17 mouse cellular contexts compared by ENCODE assay signal in the genomic region with DNA sequence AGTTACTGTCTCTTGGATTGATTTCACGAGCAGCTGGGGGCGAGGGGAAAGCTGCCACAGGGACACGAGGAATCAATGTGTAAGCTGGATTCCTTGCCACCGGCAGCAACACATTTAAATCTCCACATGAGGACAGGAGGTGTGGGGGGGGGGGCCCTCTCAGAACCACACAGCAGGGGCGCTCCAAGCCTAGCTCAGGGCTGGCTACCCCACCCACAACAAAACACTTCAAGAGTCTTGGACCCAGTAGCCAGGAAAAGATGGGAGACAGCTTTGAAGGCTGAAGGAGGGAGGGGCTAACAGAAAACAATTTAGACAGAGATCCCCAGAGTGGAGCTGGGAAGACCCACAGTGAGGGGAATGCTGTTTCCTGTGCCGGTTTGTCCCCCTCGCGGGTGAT. TPM values are rescaled to one million over a fixed set of nuclear protein-coding genes. Genes with fewer than 3 reads are reported as not detected.
DNase-seq lines count a peak whose midpoint lies in the region; ATAC-seq and TF ChIP-seq lines count a peak whose summit lies in the region.
"Had no signal": no experiment of that assay in that cellular context is flagged by ENCODE, and none has a peak within 500 bp of the region (broad histone marks: within the 10 kb centered on the region; RNA-seq: fewer than 3 reads in every experiment).

No protein-coding gene starts in this region.

- H3K9ac ChIP-seq in kidney, embryonic 16.5 days (replicated peaks; ENCODE audit: low read length) = peak overlapping the region; percentile 24
- peak overlapping the region; percentile 1; the same call in 1 of the 2 replicates for H3K9ac ChIP-seq in ES-E14 (ENCODE audit: insufficient read depth, low read depth, low read length, poor library complexity, severe bottlenecking)
- no peak overlapping the region for H3K9ac ChIP-seq in forebrain, embryonic 16.5 days (replicated peaks; ENCODE audit: low read depth, low read length)
- H3K9ac ChIP-seq: liver, embryonic 14.5 days had no signal

- WGBS in kidney, embryonic 16.5 days = 5% methylated on average over 8 of the region's 8 CpGs
- 7% methylated on average over 8 of the region's 8 CpGs for WGBS in forebrain, embryonic 16.5 days

- DNase-seq in kidney, adult 18-20 months = no peak
- DNase-seq in 3134 (ENCODE audit: extremely low read depth, insufficient read length, low spot score) (peak; percentile 44), ES-E14 (ENCODE audit: low read depth, low spot score) (no peak)
- DNase-seq in urinary bladder, postnatal 25 days (ENCODE audit: low spot score) = no peak
- DNase-seq in gastrocnemius, adult 8-10 months (ENCODE audit: low spot score in 2 of 2) = no peak
- DNase-seq in gastrocnemius, adult 18-20 months (ENCODE audit: low spot score) = no peak
- DNase-seq: cerebellum, adult 8-10 months; right cerebral cortex, postnatal 25 days; thymus, adult 18-20 months had no signal

- H3K36me3 ChIP-seq in kidney, embryonic 16.5 days (ENCODE audit: insufficient read depth, low read length) = no peaks in the 10 kb centered on the region
- H3K36me3 ChIP-seq in ES-E14 (ENCODE audit: control insufficient read depth, insufficient read depth, low read length, poor library complexity, severe bottlenecking) = peaks cover 31% of the 10 kb centered on the region
- no peaks in the 10 kb centered on the region for H3K36me3 ChIP-seq in forebrain, embryonic 16.5 days (ENCODE audit: control insufficient read depth, insufficient read depth)

- ATAC-seq in kidney, embryonic 16.5 days (ENCODE audit: low FRiP score, low TSS enrichment) = peak; percentile 3; the same call in 1 of the 2 replicates
- peak; percentile 29; the same call in 1 of the 2 replicates for ATAC-seq in forebrain, embryonic 16.5 days

- peaks cover 48% of the 10 kb centered on the region for H3K4me1 ChIP-seq in kidney, embryonic 16.5 days (ENCODE audit: insufficient read depth, low read length)
- H3K4me1 ChIP-seq in ES-E14 (ENCODE audit: control insufficient read depth in 2 of 2, insufficient read depth in 2 of 2, low read length in 2 of 2, poor library complexity in 1 of 2) = peaks cover 5 to 28% of the 10 kb centered on the region in 2 experiments
- H3K4me1 ChIP-seq in forebrain, embryonic 16.5 days (replicated peaks; ENCODE audit: control insufficient read depth, insufficient read depth, low read length) = peaks cover 12% of the 10 kb centered on the region

- no peaks in the 10 kb centered on the region for H3K9me3 ChIP-seq in kidney, embryonic 16.5 days (ENCODE audit: low read length)
- no peaks in the 10 kb centered on the region for H3K9me3 ChIP-seq in ES-E14 (ENCODE audit: control insufficient read depth, insufficient read depth, low read depth, low read length)
- H3K9me3 ChIP-seq in forebrain, embryonic 16.5 days (ENCODE audit: control insufficient read depth, low read length) = no peaks in the 10 kb centered on the region

- no peak overlapping the region; the same call in 1 of the 2 replicates for H3K4me2 ChIP-seq in kidney, embryonic 16.5 days (replicated peaks; ENCODE audit: low read depth, low read length)
- no peak overlapping the region for H3K4me2 ChIP-seq in forebrain, embryonic 16.5 days (ENCODE audit: low read length)

- H3K4me3 ChIP-seq in kidney, embryonic 16.5 days (ENCODE audit: low read length) = no peak overlapping the region
- peak overlapping the region; percentile 22 to 64 for H3K4me3 ChIP-seq in ES-E14 (ENCODE audit: insufficient read depth in 1 of 2, low read depth in 1 of 2, low read length in 2 of 2, poor library complexity in 1 of 2, severe bottlenecking in 1 of 2)
- no peak overlapping the region for H3K4me3 ChIP-seq in forebrain, embryonic 16.5 days (replicated peaks; ENCODE audit: low read length)
- H3K4me3 ChIP-seq: erythroblast, embryonic 14.5 days had no signal

- in situ Hi-C loops in ES-E14 (cut with MboI; ENCODE audit: low sequenced_read_pairs in 2 of 2, unreplicated experiment in 2 of 2) = no loop called here

- H3K27ac ChIP-seq in kidney, embryonic 16.5 days (ENCODE audit: low read length) = peak overlapping the region; percentile 85; the same call in 1 of the 2 replicates
- peak overlapping the region; percentile 94; the same call in 1 of the 2 replicates for H3K27ac ChIP-seq in ES-E14 (ENCODE audit: insufficient read depth, low read depth, low read length, poor library complexity, severe bottlenecking)
- no peak overlapping the region for H3K27ac ChIP-seq in forebrain, embryonic 16.5 days (ENCODE audit: low read length)
- H3K27ac ChIP-seq: liver, embryonic 14.5 days had no signal

- no peaks in the 10 kb centered on the region for H3K27me3 ChIP-seq in kidney, embryonic 16.5 days (ENCODE audit: insufficient read depth, low read length)
- no peaks in the 10 kb centered on the region for H3K27me3 ChIP-seq in forebrain, embryonic 16.5 days (replicated peaks; ENCODE audit: control insufficient read depth, insufficient read depth, low read length)

TF ChIP-seq in ES-E14, 5 proteins besides CTCF, POLR2A, EP300 and RAD21:
- TF ChIP-seq CHD2 (IDR thresholded peaks at IDR 0.05; ENCODE audit: low read depth, low read length) (no peak), MAFK (IDR thresholded peaks at IDR 0.05; ENCODE audit: insufficient read depth, low read depth, low read length) (no peak)

RNA-seq across cellular contexts. Expression of a gene that starts 10.4 kb away (rescaled TPM):
- polyA plus RNA-seq in kidney, embryonic 16.5 days (2015; fragmentation: Nextera tagmentation; extraction: Ambion mirVana) = 0.22 and 0.36 TPM in 2 replicates
- total RNA-seq in ES-E14 (2012; rRNA removed) = 1.8 and 2.7 TPM in 2 replicates
- not detected in 2 replicates for polyA plus RNA-seq in forebrain, embryonic 16.5 days (2015; fragmentation: Nextera tagmentation; extraction: Ambion mirVana)
- not detected for total RNA-seq in gastrocnemius, adult 8-10 months (2022)
- not detected for total RNA-seq in gastrocnemius, adult 18-20 months (2021)
- total RNA-seq: adrenal gland, postnatal 4 days; layer of hippocampus, postnatal 25 days; MEL had no signal
- polyA plus RNA-seq: erythroblast, embryonic 14.5 days; gonadal fat pad, adult 2 months; liver, embryonic 14.5 days had no signal

RNA-seq across cellular contexts. Expression of a gene that starts 21.2 kb away (rescaled TPM):
- polyA plus RNA-seq in kidney, embryonic 16.5 days (2015; fragmentation: Nextera tagmentation; extraction: Ambion mirVana) = 0.49 and 1.4 TPM in 2 replicates
- total RNA-seq in ES-E14 (2012; rRNA removed) = 1.4 and 1.8 TPM in 2 replicates
- polyA plus RNA-seq in forebrain, embryonic 16.5 days (2015; fragmentation: Nextera tagmentation; extraction: Ambion mirVana) = not detected in 2 replicates
- total RNA-seq in gastrocnemius, adult 8-10 months (2022) = not detected
- not detected for total RNA-seq in gastrocnemius, adult 18-20 months (2021)
- total RNA-seq: adrenal gland, postnatal 4 days; layer of hippocampus, postnatal 25 days; MEL had no signal
- polyA plus RNA-seq: erythroblast, embryonic 14.5 days; liver, embryonic 14.5 days had no signal

RNA-seq across cellular contexts. Expression of a gene that starts 38.3 kb away (rescaled TPM):
- 0.69 and 0.89 TPM in 2 replicates for polyA plus RNA-seq in kidney, embryonic 16.5 days (2015; fragmentation: Nextera tagmentation; extraction: Ambion mirVana)
- 132 and 141 TPM in 2 replicates for total RNA-seq in ES-E14 (2012; rRNA removed)
- polyA plus RNA-seq in forebrain, embryonic 16.5 days (2015; fragmentation: Nextera tagmentation; extraction: Ambion mirVana) = 0.12 and 0.13 TPM in 2 replicates
- total RNA-seq in gastrocnemius, adult 8-10 months (2022) = not detected
- not detected for total RNA-seq in gastrocnemius, adult 18-20 months (2021)
- total RNA-seq: MEL had no signal
- polyA plus RNA-seq: erythroblast, embryonic 14.5 days; gonadal fat pad, adult 2 months had no signal

Comparison
In these comparisons a context has a peak if more than half of its experiments do, and no peak if none do; other contexts are left out.
1. H3K4me3 ChIP-seq: peak in ES-E14 (2 of 2); none in kidney, embryonic 16.5 days (single experiment) and forebrain, embryonic 16.5 days (single experiment).
2. RNA of a gene that starts 38.3 kb away (total RNA-seq): 132 to 141 TPM in ES-E14; not detected in gastrocnemius, adult 8-10 months and not detected in gastrocnemius, adult 18-20 months; every median in the first group is over 100 times any median in the second.